Mouse (Mus musculus) inflammation-experienced regulatory T-cells, adult 6 months (primary cell): ENCODE data around the gene Psmd3. TPM values are rescaled to one million over a fixed set of nuclear protein-coding genes. Genes with fewer than 3 reads are reported as not detected.
"Not testable (repeated sequence)": the region's sequence is repeated elsewhere in the genome, so short reads cannot be mapped to it uniquely, and the experiment has no call there.

Source experiments
- ATAC-seq: one replicate; pipeline ENCODE4 v1.8.0; 2017
- polyA plus RNA-seq, 3 experiments: library from polyadenylated mRNA; unstranded; fragments of 100-300 nt; shearing (Covaris generic); gene quantifications; one replicate each; pipeline ENCODE4 v1.2.1; 2017

Psmd3 gene
- polyA plus RNA-seq, 3 experiments from 2014 or later, result 12.9 to 20.6 (median 15.5) TPM

DNA sequence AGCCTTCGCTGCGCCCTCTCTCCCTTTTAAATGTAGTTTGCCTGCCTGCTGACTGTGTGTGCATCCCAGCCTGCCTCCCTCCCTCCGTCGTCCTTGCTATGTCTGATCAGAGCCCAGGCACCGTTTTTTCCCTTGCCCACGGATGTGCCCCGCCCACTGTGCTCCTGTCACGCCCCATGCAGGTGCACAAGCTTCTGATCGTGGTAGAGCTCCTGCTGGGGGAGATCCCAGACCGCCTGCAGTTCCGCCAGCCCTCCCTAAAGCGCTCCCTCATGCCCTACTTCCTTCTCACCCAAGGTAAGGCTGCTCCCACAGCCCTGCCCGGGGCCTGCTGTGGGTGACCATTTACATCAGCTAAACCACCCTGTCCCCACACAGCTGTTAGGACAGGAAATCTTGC is 10.8 kb downstream of the Psmd3 start:
- ATAC-seq, result no peak

DNA sequence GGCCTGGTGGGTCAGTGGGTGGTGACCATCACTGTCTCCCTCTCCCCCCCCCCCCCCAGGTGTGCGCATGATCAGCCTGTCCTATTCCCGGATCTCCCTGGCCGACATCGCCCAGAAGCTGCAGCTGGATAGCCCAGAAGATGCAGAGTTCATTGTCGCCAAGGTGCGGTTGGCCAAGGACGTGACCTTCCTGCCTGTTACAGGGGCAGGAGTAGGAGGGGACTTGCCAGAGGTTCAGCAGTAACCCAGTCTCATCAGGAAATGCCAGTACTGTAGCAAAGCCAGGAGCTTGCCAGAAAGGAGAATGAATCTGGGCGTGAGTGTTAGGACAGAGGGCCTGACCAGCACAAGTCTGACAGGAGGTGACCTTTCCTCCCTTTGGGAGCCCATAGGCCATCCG is 11.4 kb downstream of the Psmd3 start:
- no peak for ATAC-seq

DNA sequence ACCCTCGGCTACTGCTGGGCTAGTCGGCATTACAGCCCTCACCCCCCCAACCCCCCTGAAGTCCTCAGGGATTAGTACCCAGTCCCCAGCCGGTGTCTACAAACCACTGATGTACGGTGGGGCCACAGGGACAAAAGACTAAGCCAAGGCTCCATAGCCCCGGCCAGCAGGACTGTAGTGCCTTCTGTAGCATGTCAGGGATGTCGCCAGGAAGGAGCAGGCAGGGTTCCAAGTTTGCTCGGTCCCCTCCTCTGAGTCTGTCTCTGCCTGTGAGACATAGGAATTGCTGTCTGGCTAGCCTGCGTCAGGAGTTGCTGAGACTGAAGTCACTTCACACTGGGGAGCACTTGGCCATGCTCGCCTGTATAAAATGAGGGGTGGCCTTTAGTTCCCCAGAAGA is 11.9 kb downstream of the Psmd3 start:
- no peak for ATAC-seq

DNA sequence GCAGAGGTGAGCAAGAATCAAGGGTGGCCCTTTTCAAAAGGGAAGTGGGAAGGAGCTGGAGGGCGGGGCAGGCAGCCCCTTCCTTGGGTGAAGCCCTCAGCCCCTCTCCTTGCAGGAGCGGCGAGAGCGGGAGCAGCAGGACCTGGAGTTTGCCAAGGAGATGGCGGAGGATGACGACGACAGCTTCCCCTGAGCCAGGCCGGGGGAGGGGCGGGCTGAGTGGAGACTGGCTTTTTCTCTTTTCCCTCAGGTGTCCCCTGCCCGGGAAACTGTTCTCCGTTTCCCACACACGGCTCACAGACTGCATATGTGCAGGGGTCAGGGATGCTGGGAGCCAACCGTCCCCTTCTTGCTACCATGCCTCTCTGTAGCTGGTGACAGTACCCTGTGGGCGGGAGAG is 13.1 kb downstream of the Psmd3 start:
- ATAC-seq, result no peak

DNA sequence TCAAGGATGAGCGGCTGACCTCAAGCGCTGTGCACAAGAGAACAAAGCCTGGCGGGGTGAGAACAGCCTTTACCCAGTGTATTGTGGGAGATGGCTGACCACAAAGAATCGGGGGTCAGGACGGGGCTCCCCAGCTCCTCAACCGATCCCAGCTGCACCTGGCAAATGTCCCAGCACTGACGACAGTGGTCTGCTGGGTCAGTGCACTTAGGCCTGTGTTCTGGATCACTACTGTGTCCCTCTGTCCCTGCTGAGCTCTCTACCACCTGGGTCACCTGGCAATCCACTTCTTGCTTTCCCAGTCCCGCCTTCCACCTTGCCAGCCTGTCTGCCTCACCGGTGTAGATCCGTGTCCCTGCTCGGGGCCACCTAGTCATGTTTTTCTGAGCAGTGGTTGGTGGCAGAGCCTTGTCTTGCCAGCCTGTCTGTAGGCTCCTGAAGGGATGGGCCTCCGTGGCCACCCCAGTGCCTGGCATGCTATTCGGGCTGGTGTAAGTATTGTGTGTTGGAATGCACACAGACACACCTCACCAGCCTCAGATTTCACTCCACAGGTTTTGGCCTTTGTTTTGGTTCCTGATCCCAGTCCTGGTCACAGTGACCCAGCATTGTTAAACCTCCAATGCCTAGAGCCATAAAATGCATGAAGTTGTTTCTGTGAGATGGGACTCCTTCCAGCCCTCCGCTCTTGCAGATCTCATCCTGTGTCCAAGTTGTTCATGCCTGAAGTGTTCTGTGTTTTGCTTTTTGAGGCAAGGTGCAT is 14.3 kb downstream of the Psmd3 start:
- ATAC-seq, result no peak

GRCm38 (mm10) chr11:98697225-98697624 is 14.9 kb downstream of the Psmd3 start:
- ATAC-seq, result no peak

DNA sequence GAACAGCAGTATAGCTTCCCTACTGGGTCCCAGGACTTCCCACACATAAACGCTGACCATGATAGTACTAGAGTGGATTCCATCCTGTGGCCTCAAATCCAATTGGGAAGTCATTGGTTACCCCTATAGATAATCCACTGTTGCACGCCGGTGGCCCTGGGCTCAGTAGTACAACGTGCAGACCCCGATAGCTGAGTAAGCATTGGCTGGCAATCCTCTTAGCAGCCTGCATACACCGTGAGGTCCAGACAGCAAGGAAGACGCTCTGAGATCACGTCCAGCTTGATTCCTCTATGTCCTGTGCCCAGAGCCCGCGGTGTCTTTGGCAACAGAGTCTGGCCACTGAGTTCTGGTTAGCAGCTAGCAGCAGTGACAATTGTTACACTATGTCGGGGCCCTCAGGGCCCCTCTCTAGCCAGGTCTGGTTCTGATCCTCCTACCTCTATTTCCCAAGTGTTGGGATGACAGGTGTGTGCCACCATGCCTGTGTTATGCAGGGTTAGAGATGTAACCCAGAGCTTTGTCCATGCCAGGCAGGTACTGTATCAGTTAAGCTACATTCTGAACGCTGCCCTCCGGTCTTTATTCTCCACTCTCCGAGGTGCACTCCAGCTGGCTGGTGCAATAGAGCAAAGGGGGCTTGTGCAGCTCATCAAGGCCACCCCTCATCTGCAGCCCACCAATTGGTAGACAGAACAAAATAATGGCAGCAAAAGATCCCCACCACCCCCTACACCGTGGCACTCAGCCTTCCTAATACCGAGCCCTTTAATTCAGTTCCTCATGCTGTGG is 16.7 kb downstream of the Psmd3 start:
- ATAC-seq, result no peak

GRCm38 (mm10) chr11:98699911-98700310 is 17.6 kb downstream of the Psmd3 start:
- peak; percentile 75 for ATAC-seq

GRCm38 (mm10) chr11:98701213-98701670 is 18.9 kb downstream of the Psmd3 start, which contains the start of gene Csf3:
Csf3 (plus strand) TSS chr11:98701263.
- ATAC-seq, result no peak

- ATAC-seq, result no peak
Observed at GRCm38 (mm10) chr11:98702323-98702722, 20.0 kb downstream of the Psmd3 start.

DNA sequence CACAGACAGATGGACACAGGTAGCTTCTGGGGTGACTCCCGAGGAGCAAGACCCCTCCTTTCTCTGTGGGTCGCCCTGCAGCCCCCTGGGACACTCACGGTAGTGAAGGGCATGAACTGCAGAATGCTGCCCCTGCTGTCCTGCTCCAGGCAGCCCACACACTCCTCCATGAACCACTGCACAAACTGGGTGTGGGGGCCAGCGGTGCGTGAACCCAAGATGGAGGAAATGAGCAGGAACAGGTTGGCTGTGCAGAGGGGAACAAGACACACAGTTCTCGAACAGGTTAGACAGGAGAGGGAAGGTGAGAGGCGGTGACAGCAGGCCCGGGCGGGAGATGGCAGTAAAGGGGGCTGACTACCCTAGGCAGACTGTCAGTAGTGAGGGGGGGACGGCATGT is 22.7 kb downstream of the Psmd3 start:
- no peak for ATAC-seq

DNA sequence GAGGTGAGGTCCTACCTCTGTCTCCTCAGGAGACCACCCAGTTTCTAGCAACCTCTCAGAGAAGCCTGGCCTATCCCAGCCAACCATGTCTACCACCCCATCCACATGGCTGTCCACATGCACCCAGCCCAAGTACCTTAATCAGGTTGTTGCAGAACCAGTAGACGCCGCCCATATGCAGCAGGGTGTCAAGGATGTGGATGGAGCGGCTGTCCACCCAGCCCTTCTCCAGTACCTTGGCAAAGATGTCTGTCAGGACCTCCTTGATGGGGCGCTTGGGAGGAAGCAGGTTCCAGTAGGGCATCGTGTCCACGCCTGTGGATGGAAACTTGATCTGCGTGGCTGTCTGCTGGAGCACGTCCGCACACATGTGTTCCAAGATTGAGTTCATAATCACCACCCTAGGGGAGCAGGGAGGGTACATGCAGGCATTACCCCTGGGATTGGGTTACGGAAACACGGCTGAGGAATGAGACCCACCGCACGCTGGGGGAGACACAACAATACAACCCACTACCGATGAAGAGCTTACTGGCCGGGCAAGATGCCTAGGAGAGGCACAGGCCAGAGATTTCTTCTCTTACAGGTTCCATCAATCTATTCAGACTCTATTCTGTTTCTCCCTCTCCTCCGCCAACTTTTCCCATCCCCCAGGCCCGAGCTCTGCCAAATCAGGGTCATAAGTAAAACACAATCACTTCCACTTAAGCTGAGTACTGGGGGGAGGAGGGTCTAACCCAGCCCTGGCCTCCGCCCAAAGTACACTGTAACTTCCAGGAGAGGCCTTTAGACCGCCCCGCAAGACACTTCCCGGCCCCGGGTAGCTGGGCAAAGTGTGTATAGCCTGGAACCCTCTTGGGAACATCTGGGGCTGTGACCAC is 25.3 kb downstream of the Psmd3 start:
- ATAC-seq, result no peak

- no peak for ATAC-seq
Observed at GRCm38 (mm10) chr11:98708282-98708956, 26.1 kb downstream of the Psmd3 start.

DNA sequence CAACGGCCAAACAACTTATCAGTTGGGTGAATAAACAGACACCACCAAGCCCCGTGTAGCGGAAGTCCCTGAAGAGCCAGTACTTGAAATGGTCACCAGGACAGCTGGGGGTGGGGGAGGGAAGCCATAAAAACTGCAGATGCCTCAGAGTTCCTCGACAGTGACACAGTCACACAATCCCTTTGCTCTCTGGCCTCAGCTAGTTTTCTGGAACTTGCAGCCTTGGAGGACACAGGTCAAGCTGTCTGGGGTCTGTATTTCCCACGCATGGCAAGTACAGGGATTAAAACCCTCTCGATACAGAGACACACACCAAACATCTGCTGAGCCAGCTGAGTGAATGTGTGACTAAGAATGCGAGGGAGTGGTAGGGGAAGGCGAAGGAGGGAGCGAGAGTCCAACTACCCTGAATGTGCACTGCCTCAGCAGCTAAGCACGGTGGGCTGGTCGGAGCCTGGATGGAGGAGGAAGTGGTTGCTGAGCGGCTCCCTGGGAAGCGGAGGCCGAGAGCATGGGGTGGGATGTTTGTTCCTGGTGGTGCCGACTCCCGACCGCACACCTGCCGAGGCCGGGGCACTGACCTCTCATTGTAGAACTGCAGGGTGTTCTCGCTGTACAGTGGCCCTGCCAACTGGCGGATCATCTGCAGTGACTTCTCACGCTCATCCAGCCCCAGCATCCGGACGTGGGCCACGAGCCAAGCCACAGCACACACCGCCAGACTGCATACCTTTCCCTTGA is 26.8 kb downstream of the Psmd3 start:
- no peak for ATAC-seq

DNA sequence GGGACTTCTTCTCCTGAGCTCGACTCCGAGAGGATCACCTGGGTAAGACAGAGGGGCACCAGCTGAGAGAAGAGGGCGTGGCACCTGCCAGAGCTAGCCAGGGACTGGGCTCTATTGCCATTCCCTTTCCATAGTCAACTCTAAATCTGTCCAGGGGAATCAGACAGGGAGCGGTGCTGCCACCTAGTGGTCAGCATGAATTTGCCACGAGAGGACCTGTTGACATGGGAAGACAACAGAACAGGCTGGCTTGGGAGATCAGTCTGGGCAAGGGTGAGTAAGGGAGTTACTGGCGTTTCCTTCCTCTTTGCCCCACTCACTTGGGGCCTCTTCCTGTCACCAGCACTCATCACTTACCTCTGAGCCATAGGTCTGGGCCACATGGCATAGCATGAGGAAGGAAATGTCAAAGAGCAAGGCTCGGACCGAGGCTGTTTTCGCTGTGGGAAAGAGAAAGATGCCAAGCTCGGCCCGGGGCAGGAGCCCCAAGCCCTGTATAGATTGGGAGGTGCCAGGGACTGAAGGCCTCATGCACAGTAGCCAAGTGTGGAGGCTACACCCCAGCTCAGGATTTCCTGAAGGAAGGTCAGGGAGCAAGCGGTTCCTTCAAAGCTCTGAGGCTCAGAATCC is 28.2 kb downstream of the Psmd3 start:
- no peak for ATAC-seq

DNA sequence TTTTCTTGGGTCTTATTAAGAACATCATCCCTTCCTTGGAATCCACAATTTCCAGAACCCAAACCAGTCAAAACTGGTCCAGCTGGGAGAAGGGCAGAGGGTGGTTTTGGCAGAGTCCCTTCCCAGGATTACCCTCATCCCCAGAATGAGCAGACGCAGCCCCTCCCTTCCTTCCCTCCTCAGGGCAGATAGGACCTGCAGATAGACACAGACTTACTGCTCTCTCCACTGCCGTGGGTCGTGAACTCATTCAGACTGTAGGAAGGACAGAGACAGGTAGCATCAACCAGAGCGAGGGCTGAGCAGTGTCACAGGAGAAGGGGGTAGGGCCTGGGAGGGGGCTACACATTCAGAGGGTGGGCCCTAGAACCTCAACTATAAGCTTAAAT is 28.7 kb downstream of the Psmd3 start:
- ATAC-seq, result no peak

GRCm38 (mm10) chr11:98712009-98712408 is 29.7 kb downstream of the Psmd3 start:
- ATAC-seq, result not testable (repeated sequence)

DNA sequence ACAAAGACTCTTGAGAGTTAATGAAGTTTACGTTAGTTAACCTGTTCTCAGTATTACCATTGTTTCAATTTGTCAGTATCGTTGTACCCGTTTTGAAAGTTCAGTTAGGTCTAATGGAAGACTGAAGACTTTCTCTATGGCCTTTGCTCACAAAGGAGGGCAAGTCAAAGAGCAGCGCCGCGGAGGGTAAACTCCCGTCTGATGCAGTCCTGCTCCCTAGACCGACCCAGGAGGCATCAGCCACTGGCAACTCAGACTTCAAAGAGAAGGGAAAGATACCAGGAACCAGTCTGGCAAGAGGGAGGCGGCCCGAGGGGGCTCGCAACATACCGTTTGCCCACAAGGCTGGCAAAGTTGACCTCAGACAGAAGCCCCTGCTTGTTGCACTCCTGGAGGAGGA is 31.3 kb downstream of the Psmd3 start:
- no peak for ATAC-seq

DNA sequence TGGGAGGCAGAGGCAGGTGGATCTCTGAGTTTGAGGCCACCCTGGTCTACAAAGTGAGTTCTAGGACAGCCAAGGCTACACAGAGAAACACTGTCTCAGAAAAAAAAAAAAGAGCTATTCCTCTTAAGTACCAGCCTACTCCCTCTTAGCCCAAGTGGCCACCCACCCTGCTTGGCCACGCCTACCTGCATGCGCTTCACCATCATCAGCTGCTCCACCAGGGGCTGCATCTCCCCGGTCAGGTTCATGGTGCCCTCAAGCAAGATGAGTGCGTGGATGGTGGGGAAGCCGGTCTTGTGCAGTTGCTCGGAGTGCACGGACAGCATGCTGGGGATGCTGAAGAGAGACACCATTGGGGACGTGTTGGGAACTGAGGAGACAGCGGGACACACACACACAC is 33.6 kb downstream of the Psmd3 start:
- no peak for ATAC-seq

DNA sequence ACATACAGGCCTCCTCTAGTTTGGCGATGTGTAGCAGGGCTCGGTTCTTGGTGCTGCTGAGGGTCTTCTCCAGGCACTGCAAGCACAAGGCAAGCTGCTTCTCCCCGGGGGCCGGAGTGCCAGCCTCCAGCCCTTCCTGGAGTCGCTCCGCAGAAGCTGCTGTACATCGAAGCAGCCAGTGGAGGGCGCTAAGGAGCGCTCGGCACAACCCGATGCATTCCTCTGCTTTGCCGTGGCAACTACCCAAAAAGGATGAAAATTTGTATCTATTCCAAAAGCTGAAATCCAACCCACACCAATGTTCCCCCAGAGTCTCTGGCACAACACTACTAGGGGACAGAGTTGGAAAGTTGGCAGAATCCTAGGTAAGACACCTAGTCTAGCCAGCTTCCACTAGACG is 35.5 kb downstream of the Psmd3 start:
- no peak for ATAC-seq

DNA sequence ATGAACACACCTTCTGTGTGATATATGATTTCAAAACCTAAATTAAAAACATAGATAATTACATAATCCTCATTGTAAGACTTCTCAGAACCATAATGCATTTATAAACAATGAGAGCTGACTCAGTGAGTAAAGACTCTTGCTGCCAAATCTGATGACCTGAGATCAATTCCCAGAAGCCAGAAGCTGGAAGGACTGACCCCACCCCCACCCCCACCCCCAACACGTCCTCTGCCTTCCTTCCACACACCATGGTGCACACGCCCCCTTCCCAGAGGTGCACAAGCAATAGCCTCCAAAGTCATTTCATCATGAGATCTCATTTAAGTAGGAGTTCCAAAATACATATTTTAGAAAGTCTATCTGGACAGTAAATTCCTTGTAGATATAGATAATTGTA is 38.4 kb downstream of the Psmd3 start:
- ATAC-seq, result no peak
